Mouse (Mus musculus): ENCODE data around the gene Tmem104. TPM values are rescaled to one million over a fixed set of nuclear protein-coding genes. Genes with fewer than 3 reads are reported as not detected.

Tmem104 gene
- polyA plus RNA-seq, 1 experiment from 2014 or later = 10.3 TPM

DNA sequence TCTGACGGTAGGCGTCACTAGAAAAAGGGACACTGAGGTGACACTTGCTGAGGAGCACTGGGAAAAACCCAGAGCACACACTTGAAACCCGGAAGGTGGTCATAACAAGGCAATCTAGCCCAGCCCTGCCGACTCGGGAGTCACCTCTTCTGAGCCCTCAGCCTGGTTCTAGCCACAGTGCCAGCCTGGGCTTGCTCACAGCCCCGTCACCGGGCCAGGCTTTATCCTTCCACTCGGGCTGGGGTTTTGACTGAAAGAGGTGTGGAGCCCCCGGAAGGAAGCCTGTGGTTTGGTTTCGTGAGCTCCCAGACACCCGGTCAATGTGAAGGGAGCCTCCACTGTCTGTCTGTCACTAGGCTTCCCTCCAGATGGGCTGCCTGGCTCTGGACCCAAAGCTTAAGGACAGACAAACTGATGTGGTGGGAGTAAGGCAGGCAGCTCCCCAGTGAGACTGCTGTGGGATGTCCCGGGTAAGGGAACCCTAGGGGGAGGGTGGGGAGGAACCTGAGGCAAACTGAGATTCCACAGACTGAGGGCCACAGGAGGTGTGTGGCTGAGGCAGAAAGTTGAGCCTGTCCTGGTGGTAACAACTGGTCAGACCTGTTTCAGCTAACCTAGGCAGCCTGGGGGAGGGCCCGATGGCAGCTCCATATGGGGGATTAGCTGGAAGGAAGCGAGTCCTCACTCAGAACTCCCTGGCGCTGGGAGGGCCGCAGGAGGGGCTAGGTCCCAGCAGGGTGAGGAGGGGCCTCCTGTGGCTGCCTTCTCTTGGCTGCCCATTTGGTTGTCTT is 13.5 kb upstream of the Tmem104 start:
- Histone ChIP-seq H3K27me3 (ENCODE audit: control insufficient read depth, insufficient read depth, low read length) (no peaks in the 10 kb centered on the region), H3K27ac (ENCODE audit: low read depth, low read length) (peak overlapping the region; percentile 43; the same call in 1 of the 2 replicates), H3K4me3 (ENCODE audit: low read length) (no peak overlapping the region), H3K9me3 (ENCODE audit: control insufficient read depth, low read length) (no peaks in the 10 kb centered on the region), H3K4me2 (replicated peaks; ENCODE audit: low read depth, low read length) (peak overlapping the region; percentile 13), H3K36me3 (ENCODE audit: control insufficient read depth, insufficient read depth, low read length) (no peaks in the 10 kb centered on the region), H3K4me1 (ENCODE audit: control insufficient read depth, insufficient read depth, low read length) (peaks cover 71% of the 10 kb centered on the region), H3K9ac (ENCODE audit: low read depth, low read length) (peak overlapping the region; percentile 2; the same call in 1 of the 2 replicates)
- 0 out of 2 replicates have a peak, but pooled peaks have one; percentile 16 for ATAC-seq (ENCODE audit: low FRiP score, low TSS enrichment)
- WGBS = 18% methylated on average over 16 of the region's 16 CpGs

DNA sequence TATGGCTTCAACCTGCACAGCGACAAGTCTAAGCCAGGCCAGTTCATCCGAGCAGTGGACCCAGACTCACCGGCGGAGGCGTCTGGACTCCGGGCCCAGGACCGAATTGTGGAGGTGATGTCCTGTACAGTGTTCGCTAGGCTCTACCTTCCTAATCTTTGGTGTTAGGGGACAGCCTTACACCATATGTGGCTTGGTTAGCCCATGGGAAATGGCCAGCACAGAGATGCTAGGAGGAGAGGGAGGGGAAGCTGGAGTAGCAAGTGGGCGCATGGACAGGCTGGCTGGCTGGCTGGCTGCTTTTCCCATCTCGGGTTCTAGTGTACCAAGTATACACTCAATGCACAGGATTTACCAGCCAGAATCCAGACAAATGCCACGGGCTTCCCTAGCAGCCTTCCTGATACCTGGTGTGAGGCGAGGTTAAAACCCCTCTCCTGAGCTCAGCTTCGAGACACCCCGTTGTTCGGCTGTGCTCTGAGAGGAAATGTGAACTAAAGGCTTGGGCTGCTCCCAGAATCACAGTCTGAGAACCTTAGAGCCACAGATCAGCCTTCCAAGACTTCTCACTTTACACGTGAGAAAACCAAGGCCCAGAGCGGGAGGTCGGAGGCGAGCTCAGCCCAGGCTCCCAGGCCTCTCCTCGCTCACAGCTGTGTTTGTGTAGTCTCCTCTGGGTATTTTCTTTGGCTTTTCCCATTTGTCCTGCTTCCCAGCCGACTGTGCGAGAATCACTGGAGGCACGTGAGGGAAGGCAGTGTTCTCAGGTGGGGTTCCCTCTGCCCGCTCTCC is 10.7 kb upstream of the Tmem104 start:
- H3K4me1 ChIP-seq (ENCODE audit: control insufficient read depth, insufficient read depth, low read length) = peaks cover 65% of the 10 kb centered on the region
- no peak overlapping the region for H3K4me3 ChIP-seq (ENCODE audit: low read length)
- H3K4me2 ChIP-seq (replicated peaks; ENCODE audit: low read depth, low read length) = no peak overlapping the region
- ATAC-seq (ENCODE audit: low FRiP score, low TSS enrichment) = 0 out of 2 replicates have a peak, but pooled peaks have one; percentile 20
- H3K9ac ChIP-seq (ENCODE audit: low read depth, low read length) = peak overlapping the region; percentile 5; the same call in 1 of the 2 replicates
- no peaks in the 10 kb centered on the region for H3K9me3 ChIP-seq (ENCODE audit: control insufficient read depth, low read length)
- WGBS = 53% methylated on average over 24 of the region's 24 CpGs
- peaks cover 14% of the 10 kb centered on the region; the same call in 1 of the 2 replicates for H3K36me3 ChIP-seq (ENCODE audit: control insufficient read depth, insufficient read depth, low read length)
- no peaks in the 10 kb centered on the region for H3K27me3 ChIP-seq (ENCODE audit: control insufficient read depth, insufficient read depth, low read length)
- peak overlapping the region; percentile 77; the same call in 1 of the 2 replicates for H3K27ac ChIP-seq (ENCODE audit: low read depth, low read length)

DNA sequence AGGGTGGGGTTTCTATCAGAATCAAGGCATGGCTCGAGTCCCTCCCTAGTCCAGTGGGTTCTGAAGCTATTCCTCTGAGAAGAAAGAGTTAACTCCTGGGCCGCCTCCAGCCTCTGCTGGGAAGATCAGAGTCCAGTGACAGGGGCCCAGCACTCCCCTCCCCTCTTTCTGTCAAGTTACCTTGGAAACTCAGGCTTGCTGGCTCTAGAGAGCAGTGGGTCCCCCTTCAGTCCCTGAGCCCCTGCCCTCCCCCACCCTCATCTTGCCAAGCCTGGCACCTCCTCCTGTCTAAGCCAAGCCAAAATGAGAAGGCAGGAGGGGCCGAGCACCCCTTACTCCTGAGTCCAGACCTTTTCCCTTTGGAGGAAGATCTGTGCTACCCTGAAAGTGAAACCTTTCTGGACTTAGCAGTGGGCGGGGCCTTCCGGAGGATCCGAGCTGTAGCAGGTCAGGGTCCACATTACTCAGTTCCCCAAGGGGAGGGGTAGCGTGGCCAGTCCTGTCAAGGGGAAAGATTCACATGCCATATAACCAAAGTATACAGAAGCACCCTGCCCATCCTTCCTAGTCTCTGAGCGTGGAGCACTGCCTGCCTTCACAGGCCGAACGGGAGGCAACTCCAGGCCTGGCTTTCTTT is 9.6 kb upstream of the Tmem104 start:
- peak; percentile 45 for ATAC-seq (ENCODE audit: low FRiP score, low TSS enrichment)
- 16% methylated on average over 10 of the region's 10 CpGs for WGBS

DNA sequence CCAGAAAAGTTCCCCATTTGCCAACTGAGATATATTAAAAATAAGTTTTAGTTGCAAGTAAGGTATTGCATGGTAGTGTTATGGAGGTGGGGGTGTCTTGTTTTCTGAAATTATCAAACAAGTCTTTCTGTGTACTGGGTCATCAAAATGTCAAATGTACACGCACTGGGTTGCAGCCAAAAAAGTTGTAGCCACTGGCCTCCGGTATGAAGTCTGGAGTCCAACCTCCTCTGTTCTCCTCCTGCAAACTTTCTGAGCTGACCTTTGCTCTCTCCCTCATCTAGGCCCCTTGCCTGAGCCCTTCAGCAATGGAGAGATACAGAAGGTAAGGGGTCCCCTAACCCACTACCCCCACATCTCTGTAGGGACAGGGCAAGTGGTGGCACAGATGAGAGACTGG is 8.5 kb upstream of the Tmem104 start:
- no peak for ATAC-seq (ENCODE audit: low FRiP score, low TSS enrichment)
- H3K9me3 ChIP-seq (ENCODE audit: control insufficient read depth, low read length) = no peaks in the 10 kb centered on the region
- H3K4me3 ChIP-seq (ENCODE audit: low read length) = no peak overlapping the region
- no peaks in the 10 kb centered on the region for H3K27me3 ChIP-seq (ENCODE audit: control insufficient read depth, insufficient read depth, low read length)
- H3K27ac ChIP-seq (ENCODE audit: low read depth, low read length) = no peak overlapping the region
- H3K9ac ChIP-seq (ENCODE audit: low read depth, low read length) = no peak overlapping the region
- no peak overlapping the region for H3K4me2 ChIP-seq (replicated peaks; ENCODE audit: low read depth, low read length)
- WGBS = 87% methylated on average over 2 of the region's 2 CpGs
- peaks cover 17% of the 10 kb centered on the region; the same call in 1 of the 2 replicates for H3K36me3 ChIP-seq (ENCODE audit: control insufficient read depth, insufficient read depth, low read length)
- H3K4me1 ChIP-seq (ENCODE audit: control insufficient read depth, insufficient read depth, low read length) = peaks cover 45% of the 10 kb centered on the region

More for the DNA sequence above, 9.6 kb upstream of the Tmem104 start:
- Histone ChIP-seq H3K4me1 (ENCODE audit: control insufficient read depth, insufficient read depth, low read length) (peaks cover 56% of the 10 kb centered on the region), H3K9ac (ENCODE audit: low read depth, low read length) (0 out of 2 replicates have a peak overlapping the region, but pooled peaks have one; percentile 5), H3K4me3 (ENCODE audit: low read length) (peak overlapping the region; percentile 9; the same call in 1 of the 2 replicates), H3K27me3 (ENCODE audit: control insufficient read depth, insufficient read depth, low read length) (no peaks in the 10 kb centered on the region), H3K9me3 (ENCODE audit: control insufficient read depth, low read length) (no peaks in the 10 kb centered on the region), H3K36me3 (ENCODE audit: control insufficient read depth, insufficient read depth, low read length) (peaks cover 17% of the 10 kb centered on the region; the same call in 1 of the 2 replicates), H3K4me2 (replicated peaks; ENCODE audit: low read depth, low read length) (peak overlapping the region; percentile 19), H3K27ac (ENCODE audit: low read depth, low read length) (peak overlapping the region; percentile 77; the same call in 1 of the 2 replicates)

DNA sequence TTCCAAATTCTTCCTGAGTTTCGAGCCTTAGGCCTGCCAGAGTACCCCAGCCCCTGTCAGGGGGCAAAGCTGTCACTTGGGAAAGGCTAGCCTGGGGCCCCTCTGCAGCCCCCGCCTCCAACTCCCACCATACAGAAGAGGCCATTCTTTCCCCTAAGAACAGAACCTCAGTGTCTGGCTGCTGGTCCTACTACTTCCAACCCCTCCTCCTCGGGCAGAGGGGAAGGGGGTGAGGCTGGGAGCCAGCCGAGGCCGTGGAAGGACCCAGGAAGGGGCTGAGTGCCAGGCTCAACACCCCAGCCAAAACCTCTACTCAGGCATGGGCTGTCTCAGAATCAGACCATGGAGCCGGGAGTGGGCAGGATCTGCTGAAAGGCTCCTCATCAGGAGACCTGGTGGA is 8.1 kb upstream of the Tmem104 start:
- ATAC-seq (ENCODE audit: low FRiP score, low TSS enrichment) = no peak
- H3K27ac ChIP-seq (ENCODE audit: low read depth, low read length) = no peak overlapping the region
- no peak overlapping the region for H3K9ac ChIP-seq (ENCODE audit: low read depth, low read length)
- 76% methylated on average over 6 of the region's 6 CpGs for WGBS
- no peaks in the 10 kb centered on the region for H3K27me3 ChIP-seq (ENCODE audit: control insufficient read depth, insufficient read depth, low read length)
- H3K4me3 ChIP-seq (ENCODE audit: low read length) = no peak overlapping the region
- H3K36me3 ChIP-seq (ENCODE audit: control insufficient read depth, insufficient read depth, low read length) = peaks cover 17% of the 10 kb centered on the region; the same call in 1 of the 2 replicates
- H3K4me2 ChIP-seq (replicated peaks; ENCODE audit: low read depth, low read length) = no peak overlapping the region
- no peaks in the 10 kb centered on the region for H3K9me3 ChIP-seq (ENCODE audit: control insufficient read depth, low read length)
- H3K4me1 ChIP-seq (ENCODE audit: control insufficient read depth, insufficient read depth, low read length) = peaks cover 41% of the 10 kb centered on the region

DNA sequence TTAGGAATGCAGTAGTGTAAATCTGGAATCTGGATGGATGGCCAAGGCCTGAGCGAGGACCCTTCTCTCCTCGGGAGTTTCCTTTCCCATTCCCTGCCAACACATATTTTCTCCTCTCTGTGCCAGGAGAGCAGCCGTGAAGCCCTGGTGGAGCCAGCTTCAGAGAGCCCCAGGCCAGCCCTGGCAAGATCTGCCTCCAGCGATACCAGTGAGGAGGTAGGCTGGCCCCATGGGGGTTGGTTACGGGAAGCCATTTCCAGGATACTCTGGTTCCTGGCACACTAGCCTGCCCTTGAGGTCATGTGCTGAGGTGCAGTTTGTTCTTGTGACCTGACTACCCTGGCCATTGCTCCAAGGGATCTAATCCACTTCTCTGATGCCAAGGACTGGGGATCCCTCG is 7.4 kb upstream of the Tmem104 start:
- H3K27ac ChIP-seq (ENCODE audit: low read depth, low read length) = no peak overlapping the region
- ATAC-seq (ENCODE audit: low FRiP score, low TSS enrichment) = no peak
- WGBS = 88% methylated on average over 6 of the region's 6 CpGs

DNA sequence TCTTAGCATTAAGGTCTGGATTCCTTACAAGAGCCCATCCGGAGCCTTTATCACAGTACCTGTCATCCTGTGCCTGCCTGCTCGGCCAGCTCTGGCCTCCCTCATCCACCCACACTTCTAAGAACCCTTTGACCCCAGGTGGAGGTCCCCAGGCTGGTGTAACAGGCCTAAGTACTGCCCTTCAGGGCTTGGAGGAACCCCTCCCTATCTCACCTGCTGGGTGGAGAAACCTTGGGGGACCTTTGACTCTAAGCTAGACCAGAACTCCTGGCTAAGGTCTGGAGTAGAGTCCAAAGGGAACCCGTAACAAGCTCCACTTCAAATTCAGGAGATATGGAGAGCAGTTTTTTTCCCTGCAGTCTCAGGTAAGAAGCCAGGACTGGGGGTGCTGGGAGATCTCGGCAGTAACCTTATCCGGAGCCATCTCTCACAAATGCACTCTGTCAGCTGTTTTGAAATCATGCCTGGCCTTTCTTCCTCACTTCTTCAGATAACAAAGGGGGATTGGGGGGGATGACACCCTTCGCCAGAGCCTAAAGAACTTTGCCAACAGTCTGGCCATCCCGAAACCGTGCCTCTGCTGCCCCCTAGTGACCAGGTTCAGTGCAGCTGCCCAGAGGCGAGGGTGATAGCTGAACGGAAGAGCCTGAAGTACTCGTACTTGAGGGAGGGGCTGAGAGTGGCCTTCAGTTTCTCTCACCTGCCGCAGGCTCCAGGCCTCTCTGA is 5.2 kb upstream of the Tmem104 start:
- Histone ChIP-seq H3K9me3 (ENCODE audit: control insufficient read depth, low read length) (no peaks in the 10 kb centered on the region), H3K9ac (ENCODE audit: low read depth, low read length) (no peak overlapping the region), H3K27me3 (ENCODE audit: control insufficient read depth, insufficient read depth, low read length) (no peaks in the 10 kb centered on the region), H3K4me2 (replicated peaks; ENCODE audit: low read depth, low read length) (no peak overlapping the region), H3K4me1 (ENCODE audit: control insufficient read depth, insufficient read depth, low read length) (peaks cover 23% of the 10 kb centered on the region), H3K36me3 (ENCODE audit: control insufficient read depth, insufficient read depth, low read length) (peaks cover 17% of the 10 kb centered on the region; the same call in 1 of the 2 replicates), H3K27ac (ENCODE audit: low read depth, low read length) (no peak overlapping the region), H3K4me3 (ENCODE audit: low read length) (no peak overlapping the region)
- 0 out of 2 replicates have a peak, but pooled peaks have one; percentile 9 for ATAC-seq (ENCODE audit: low FRiP score, low TSS enrichment)
- WGBS = 22% methylated on average over 12 of the region's 12 CpGs

More for the DNA sequence above, 7.4 kb upstream of the Tmem104 start:
- H3K4me2 ChIP-seq (replicated peaks; ENCODE audit: low read depth, low read length) = no peak overlapping the region
- H3K4me3 ChIP-seq (ENCODE audit: low read length) = no peak overlapping the region
- no peak overlapping the region for H3K9ac ChIP-seq (ENCODE audit: low read depth, low read length)
- no peaks in the 10 kb centered on the region for H3K27me3 ChIP-seq (ENCODE audit: control insufficient read depth, insufficient read depth, low read length)
- H3K9me3 ChIP-seq (ENCODE audit: control insufficient read depth, low read length) = no peaks in the 10 kb centered on the region
- peaks cover 17% of the 10 kb centered on the region; the same call in 1 of the 2 replicates for H3K36me3 ChIP-seq (ENCODE audit: control insufficient read depth, insufficient read depth, low read length)
- peaks cover 34% of the 10 kb centered on the region for H3K4me1 ChIP-seq (ENCODE audit: control insufficient read depth, insufficient read depth, low read length)

DNA sequence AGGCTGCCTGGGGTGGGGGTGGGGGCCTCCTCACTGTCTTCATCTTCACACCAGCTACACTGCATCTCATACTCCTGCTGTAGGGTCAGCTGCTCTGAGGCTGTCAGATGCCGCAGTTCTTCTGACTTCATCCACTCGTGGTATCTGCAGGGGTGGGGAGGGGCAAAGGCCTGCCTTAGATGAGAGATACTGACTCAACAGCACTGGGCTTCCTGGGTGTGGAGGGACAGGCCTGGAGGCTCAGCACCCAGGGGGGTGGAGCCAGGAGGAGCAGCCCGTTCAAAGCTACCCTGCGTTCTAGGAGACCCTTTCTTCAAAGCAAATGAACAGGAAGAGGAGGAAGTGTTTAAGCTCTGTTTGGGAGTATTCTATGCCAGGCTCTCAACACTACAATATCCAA is 2.3 kb upstream of the Tmem104 start:
- Histone ChIP-seq H3K9ac (ENCODE audit: low read depth, low read length) (no peak overlapping the region), H3K27ac (ENCODE audit: low read depth, low read length) (no peak overlapping the region), H3K27me3 (ENCODE audit: control insufficient read depth, insufficient read depth, low read length) (no peaks in the 10 kb centered on the region), H3K9me3 (ENCODE audit: control insufficient read depth, low read length) (no peaks in the 10 kb centered on the region), H3K4me2 (replicated peaks; ENCODE audit: low read depth, low read length) (no peak overlapping the region), H3K36me3 (ENCODE audit: control insufficient read depth, insufficient read depth, low read length) (peaks cover 13% of the 10 kb centered on the region; the same call in 1 of the 2 replicates), H3K4me3 (ENCODE audit: low read length) (no peak overlapping the region), H3K4me1 (ENCODE audit: control insufficient read depth, insufficient read depth, low read length) (peaks cover 12% of the 10 kb centered on the region; the same call in 1 of the 2 replicates)
- no peak for ATAC-seq (ENCODE audit: low FRiP score, low TSS enrichment)
- 48% methylated on average over 4 of the region's 4 CpGs for whole genome bisulfite sequencing
